Mouse (Mus musculus) brain, embryonic 18.5 days (tissue): ENCODE measurements around the gene Idi2.
"Not testable (repeated sequence)": the region's sequence is repeated elsewhere in the genome, so short reads cannot be mapped to it uniquely, and the experiment has no call there.

Source experiments
- DNase-seq: peaks from one replicate; pipeline ENCODE4 v3.0.0-alpha.2; 2012; ENCODE audit warnings: low read depth, low spot score

Gene Idi2

DNA sequence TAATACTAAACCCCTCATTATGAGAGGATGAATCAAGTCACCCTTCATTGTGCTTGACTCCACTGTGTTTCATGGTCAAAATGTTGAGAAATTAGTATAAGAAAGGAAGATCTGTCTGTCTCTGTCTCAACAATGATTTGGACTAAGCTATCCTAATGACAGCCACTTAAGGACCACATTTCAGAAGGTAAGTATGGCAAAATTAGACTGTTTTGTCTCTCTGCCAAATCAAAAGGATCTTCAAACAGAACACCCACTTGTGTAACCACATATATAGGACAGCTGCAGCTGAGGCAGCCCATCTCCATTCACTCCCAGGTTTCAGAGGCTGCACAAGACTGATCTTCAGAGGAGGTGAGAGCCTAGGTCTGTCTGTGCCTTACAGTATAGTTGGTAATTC lies at the start of gene Idi2:
Gene Idi2, plus strand, starts transcription at position 301 of the 400 bp plus-strand sequence.
- DNase-seq, result not testable (repeated sequence)

DNA sequence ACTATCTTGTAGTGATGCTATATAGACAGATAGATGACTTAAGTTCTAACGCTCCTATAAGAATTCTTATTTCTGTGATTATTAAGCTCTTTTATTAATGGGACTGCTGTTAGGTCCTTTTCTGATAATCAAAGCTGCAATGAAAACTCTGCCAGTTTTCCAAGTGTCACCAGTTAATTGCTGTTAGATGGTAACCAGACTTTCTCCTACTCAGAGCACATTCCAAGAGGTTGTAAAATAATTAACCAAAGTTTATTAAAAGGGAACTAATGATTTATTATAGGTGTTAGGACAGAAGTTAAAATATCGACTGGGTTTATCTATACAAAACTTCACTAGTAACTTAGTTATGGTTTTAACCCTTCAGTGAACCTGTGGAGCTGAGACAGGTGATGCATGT lies 46.7 kb upstream of the Idi2 start:
- DNase-seq, result not testable (repeated sequence)

DNA sequence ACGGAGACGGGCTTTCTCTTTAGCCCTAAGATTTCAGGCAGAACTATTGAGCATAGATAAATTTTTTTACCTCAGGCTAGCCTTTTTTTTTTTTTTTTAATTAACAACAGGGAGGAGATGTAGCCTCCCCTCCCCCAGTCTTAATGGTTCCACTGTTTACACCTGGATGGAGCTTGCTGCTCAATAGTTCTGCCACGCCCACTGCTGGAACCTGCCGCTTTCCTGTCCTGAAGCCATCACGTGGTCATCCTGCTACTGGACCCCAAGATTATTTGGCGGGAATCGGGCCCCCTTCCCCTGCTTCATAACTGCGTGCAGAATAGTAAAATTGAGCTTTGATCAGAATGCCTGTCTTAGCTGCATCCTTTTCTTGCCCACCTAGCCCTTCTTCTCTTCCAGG lies 38.8 kb upstream of the Idi2 start:
- not testable (repeated sequence) for DNase-seq

DNA sequence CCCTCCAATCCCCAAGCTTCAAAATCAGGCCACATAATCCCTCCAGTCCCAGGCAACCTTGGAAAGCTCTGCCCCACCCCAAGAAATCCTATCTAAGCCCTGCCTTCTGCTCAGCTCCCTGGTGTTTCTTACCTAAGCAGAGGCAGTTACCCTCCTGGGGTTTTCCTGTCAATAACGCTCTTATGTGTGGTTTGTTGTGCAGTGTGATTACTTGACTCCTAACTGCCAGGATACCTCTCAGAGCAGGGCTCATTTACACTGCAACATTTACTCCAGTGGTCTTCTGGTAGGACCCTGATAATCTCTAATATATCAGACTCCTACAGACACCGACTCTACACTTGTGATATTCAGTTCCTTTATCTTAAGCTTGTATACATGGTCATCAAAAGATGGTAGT lies 19.2 kb upstream of the Idi2 start:
- no peak for DNase-seq

DNA sequence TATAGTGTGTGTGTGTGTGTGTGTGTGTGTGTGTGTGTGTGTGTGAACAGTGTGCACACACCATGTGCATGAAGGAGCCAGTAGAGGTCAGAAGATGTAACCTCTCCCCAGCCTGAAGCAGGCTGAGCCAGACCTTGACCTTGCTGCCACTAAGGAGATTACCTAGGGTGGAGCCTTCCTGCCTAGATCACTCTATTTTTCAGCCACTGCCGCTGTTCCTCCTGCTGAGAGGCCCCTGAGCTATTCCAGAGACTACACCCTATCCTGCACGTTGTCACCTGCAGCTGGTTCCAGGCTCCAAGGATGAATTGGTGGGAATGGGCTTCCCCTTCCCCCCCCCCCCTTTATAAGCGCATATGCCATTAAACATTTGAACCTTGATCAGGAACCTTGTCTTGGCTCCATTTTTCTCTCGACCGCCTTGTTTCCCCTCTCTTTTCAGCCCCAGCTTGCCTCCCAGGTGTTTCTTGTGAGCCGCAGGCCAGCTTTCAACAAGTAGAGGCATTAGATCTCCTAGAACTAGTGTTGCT lies 15.0 kb upstream of the Idi2 start:
- not testable (repeated sequence) for DNase-seq

DNA sequence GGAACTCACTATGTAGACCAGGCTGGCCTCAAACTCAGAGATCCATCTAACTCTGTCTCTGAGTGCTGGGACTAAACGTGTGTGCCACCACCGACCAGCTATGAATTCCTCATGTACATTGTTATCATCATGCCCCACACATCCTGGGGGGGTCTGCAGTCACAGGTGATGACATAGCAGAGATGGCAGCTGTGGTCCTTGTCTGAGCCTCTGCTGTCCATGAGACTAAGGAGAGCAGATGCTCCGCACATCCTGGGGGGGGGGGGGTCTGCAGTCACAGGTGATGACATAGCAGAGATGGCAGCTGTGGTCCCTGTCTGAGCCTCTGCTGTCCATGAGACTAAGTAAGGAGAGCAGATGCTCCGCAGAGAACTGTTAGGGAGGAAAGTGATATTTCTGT lies 11.6 kb upstream of the Idi2 start:
- not testable (repeated sequence) for DNase-seq

DNA sequence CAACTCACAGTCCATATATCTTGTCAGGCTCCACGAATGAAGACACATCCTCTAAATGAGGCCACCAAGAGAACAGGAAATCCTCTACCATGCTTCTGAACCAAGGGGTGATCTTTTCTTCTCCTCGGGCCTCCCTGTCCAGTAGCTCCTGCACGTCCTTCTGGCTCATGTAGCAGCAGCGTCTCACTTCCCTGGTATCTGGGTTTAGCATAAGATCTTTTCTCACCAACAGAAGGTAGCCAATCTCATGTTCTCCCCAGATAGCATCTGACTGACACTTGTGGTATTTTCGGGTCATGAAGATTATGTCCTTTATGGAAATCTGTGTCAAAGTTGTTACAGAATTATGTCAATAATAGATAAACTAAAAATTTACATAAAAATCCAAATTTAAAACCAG lies 11.0 kb upstream of the Idi2 start:
- not testable (repeated sequence) for DNase-seq

DNA sequence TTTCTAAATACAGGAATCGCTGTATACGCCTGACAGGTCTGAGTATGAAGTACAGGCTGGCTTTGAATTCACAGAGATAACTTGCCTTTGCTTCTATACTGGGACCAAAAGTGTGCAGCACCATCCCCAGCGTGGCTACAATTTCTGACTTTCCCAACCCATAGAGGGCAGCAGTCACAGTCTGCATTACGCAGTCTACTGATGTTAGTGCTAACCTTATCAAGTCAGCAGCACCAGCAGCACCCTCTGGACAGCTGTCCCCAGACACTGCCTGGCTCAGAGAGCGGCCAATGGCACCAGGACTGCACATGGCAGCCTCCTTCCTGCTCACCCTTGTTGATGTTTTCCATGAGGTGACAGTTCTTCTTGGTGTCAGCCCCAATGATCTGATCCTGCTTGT lies 8.8 kb upstream of the Idi2 start:
- not testable (repeated sequence) for DNase-seq

DNA sequence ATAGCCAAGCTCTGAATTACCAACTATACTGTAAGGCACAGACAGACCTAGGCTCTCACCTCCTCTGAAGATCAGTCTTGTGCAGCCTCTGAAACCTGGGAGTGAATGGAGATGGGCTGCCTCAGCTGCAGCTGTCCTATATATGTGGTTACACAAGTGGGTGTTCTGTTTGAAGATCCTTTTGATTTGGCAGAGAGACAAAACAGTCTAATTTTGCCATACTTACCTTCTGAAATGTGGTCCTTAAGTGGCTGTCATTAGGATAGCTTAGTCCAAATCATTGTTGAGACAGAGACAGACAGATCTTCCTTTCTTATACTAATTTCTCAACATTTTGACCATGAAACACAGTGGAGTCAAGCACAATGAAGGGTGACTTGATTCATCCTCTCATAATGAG lies 4.5 kb upstream of the Idi2 start, which contains the start of gene Gm9745:
Gene Gm9745, minus strand, starts transcription at position 101 of the 400 bp plus-strand sequence.
- DNase-seq, result not testable (repeated sequence)

DNA sequence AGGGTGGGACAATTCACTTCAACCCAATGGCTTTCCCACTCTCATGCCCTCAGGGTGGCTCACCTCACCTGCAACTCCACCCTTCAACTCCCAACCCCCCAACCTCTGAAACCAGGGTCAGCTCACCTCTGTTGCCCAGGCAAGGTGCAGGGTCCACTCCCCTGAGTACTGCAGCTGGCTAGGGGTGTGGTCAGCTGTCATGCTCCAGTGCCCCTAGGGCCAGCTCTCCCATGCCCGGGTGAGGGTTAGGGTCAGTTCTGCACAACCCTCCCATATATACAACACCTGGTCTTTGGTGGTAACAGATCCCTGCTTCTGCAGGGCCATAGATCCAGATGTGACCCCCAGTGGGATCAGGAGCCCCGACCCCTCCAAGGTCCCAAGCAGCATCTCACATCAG lies 2.5 kb downstream of the Idi2 start:
- not testable (repeated sequence) for DNase-seq

DNA sequence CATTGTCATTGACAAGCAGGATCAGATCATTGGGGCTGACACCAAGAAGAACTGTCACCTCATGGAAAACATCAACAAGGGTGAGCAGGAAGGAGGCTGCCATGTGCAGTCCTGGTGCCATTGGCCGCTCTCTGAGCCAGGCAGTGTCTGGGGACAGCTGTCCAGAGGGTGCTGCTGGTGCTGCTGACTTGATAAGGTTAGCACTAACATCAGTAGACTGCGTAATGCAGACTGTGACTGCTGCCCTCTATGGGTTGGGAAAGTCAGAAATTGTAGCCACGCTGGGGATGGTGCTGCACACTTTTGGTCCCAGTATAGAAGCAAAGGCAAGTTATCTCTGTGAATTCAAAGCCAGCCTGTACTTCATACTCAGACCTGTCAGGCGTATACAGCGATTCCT lies 4.2 kb downstream of the Idi2 start:
- DNase-seq, result not testable (repeated sequence)

DNA sequence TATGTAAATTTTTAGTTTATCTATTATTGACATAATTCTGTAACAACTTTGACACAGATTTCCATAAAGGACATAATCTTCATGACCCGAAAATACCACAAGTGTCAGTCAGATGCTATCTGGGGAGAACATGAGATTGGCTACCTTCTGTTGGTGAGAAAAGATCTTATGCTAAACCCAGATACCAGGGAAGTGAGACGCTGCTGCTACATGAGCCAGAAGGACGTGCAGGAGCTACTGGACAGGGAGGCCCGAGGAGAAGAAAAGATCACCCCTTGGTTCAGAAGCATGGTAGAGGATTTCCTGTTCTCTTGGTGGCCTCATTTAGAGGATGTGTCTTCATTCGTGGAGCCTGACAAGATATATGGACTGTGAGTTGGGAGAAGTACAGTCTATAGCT lies 6.4 kb downstream of the Idi2 start:
- not testable (repeated sequence) for DNase-seq

DNA sequence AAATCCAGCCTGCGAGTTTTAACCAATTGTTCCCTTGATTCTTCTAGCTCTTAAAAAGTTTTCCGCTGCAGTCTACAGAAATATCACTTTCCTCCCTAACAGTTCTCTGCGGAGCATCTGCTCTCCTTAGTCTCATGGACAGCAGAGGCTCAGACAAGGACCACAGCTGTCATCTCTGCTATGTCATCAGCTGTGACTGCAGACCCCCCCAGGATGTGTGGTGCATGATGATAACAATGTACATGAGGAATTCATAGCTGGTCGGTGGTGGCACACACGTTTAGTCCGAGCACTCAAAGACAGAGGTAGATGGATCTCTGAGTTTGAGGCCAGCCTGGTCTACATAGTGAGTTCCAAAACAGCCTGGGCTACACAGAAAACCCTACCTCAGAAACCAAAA lies 6.9 kb downstream of the Idi2 start:
- DNase-seq, result not testable (repeated sequence)

DNA sequence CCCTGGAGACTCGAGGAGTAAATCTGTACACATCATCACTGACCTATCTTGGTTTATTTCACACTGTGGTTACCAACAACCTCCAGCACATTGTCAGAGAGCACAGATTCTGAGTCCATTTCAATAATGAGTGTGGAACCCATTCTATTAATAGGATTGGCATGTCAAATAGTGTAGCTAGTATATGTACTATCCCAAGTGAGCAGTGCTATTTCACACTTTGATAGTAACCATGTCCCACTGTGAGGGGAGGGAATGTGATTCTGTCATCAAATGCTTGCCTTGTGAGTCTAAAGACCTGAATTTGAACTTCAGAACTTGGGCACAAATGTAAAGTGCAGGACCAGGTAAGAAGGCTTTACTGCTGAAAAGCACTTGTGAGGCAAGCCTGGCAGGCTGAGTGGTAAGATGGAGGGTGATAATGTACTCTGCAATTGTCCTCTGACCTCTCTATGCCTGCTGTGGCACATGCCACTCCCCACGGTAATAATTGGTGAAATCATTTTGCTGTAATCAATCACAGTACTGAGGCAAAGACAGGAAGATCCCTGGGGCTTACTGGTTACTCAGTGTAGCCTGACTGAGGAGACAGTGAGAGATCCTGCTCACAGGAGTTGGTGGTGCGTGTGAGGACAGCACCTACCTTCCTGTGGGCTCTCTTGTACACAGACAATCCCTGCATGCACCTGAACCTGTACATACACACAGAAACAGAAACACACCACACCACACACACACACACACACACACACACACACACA lies 8.6 kb downstream of the Idi2 start:
- not testable (repeated sequence) for DNase-seq

DNA sequence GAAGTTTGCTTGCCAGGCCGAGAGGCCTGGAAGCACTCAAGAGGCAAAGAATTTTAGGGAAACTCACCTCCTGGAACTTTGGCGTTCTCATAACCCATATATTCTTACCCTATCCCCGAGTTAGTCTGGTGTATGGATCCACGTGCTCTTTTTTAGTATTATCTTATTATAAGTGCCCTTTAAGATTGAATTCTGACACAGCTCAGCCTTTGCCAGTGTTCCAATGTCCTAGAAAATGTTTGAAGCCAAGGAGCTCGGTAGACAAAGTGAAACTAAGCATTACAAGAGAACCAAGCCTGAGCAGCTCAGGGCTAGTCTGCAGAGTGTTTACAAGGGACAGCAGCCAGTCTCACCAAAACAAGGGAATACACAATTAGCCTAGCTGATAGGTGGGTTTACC lies 9.6 kb downstream of the Idi2 start:
- not testable (repeated sequence) for DNase-seq

DNA sequence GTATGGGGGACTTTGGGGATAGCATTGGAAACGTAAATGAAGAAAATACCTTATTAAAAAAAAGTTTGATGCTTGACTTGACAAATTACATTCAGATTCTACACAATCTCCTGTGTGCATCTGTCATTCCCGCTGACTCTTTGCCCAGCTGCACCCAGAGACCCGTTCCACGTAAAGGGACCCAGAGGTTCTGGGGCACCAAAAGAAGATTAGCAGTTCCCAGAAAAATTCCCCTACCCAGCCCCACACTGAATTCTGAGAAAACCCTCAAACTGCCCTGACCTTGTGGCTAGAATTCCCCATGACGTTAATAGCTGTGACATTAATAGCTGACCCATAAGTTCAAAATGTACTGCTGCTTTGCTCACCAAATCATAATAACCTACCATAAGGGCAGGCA lies 12.6 kb downstream of the Idi2 start:
- no peak for DNase-seq

DNA sequence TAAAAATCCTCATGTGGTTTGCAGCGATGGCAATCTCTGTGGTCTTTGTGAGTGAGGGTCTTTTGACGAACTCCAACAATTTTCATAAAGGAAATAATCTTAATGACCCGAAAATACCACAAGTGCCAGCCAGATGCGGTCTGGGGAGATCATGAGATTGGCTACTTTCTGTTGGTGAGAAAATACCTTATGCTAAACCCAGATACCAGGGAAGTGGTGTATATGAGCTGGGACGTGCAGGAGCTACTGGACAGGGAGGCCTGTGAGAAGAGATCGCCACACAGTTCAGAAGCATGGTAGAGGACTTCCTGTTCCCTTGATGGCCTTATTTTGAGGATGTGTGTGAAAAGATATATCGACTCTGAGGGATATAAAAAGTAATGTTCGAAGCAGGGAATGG lies 15.1 kb downstream of the Idi2 start:
- no peak for DNase-seq

DNA sequence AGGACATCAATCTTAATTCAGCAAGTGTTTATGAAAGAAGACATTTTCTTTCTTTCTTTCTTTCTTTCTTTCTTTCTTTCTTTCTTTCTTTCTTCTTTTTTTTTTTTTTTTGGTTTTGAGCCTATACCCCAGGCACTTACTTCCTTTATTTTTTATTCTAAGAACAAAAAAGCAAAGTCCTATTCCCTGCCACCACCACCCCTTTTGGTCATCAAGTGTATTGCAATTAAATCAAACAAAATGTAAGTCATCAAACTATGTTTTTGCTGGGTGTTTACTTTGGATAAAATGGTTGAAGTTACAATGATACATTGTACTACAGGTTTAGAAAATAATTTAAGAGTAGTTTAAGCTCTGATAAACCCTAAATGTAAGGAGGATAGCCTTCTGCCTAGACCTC lies 19.7 kb downstream of the Idi2 start:
- DNase-seq, result no peak

DNA sequence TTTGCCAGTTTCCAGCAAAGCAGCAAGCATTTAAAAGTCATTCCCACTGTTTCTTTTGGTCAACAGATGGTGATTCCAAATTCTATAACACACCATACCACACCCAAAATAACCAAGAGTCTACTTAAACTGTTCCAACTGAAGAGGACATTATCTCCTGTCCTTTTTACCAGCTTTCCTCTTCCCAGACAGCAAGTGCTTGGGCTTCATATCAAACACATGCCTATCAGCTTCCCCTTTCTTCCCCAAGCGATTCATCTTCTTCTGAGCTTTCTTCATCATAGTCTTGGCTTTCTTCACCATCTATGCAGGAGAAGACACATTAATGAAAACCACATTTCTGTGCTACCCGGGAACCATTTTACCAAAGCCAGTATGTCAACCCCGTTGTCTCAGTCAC lies 20.3 kb downstream of the Idi2 start:
- DNase-seq, result no peak

DNA sequence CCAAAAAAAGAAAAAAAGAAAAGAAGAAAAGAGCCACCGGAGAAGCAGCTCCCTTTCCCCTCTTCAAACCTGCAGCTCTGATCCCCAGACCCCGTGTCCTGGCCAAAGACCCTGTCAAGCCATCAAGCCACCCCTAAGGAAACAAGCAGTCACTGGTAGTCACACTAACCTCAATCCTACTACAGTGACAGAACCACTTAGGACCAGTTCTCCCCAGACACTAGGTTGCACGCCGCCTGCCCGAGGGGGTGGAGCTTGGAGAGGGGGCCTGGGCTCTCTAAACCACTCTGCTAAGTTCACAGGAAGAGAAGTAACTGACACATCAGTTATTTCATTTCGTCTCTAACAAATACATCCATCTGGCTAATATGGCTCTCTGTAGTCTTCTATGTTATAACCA lies 39.6 kb downstream of the Idi2 start:
- DNase-seq, result no peak

DNA sequence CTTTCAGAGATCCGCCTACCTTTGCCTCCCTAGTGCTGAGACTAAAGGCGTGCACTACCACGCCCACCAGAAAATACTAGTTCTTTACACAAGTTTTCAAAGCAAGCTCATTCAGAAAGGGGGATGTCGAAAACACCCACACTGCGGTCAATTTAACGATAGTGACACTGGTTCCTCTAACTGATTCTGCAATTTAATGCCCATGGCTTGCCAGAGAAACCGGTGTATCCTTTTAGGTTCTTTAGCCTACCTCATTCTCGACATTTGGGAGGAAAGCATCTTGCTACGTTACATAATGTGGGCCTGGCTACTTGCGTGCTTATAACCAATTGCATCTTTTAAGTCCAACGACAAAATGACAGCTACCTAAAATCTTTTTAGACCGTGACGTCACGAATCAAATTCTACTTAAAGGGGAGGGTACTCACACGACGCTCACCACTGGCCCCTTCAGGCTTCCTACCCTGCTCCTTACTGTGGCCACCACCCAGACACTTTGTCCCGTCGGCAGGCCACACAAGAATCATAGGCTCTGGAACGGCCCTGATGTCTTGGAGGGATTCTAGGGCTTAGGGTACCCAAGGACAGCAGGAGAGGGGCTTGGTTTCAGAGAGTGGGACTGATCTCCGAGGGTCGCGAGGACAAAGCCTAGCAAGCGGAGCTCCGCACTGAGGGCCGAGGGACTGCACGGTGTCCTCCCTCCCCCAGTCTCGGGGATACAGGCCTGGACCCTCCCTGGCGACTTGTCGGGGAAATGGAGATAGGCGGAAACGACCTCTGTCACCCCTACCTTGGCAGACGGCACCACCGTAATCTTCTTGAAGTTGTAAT lies 42.7 kb downstream of the Idi2 start:
- peak; percentile 12 for DNase-seq

DNA sequence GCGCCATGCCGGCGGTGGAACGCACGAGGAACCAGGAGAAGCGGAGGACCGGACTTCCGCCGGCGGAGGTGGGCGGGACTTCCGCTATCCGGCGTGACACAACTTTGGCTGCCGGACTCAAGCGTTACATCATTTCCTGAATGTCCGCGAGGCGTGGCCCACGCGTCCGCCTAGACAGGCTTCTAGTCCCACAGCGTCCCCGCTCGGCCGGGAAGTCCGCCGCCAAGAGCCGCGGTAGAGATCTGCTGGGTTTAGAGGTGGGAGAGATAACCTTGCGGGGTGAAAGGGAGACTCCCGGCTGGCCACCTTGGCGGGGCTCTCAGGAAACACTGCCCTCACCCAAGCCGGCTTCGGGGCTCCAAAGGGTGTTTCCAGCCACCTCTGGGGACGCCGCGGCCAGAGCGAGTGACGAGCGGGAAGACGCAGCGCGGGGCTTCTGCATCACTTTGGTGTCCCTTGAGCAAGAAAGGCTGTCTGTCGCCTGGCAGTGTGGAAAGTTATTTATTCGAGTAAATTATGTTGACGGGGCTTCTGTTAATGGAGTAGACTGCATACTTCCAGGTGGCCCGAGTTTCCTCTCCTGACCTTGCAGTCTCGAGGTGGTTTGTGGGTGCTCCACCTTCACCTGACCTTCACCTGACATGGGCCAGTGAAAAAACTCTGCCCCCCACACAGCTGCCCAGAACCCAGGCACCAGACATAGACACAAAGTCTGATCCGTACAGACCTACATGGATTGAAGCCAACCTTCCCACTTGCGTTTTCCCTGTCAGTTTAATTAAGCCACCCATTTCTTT lies 43.5 kb downstream of the Idi2 start, which contains the start of gene Gtpbp4:
Gene Gtpbp4, minus strand, starts transcription at position 94 of the 797 bp plus-strand sequence.
- peak; percentile 94 for DNase-seq
